Mouse (Mus musculus): ENCODE results near the gene Rangrf.
A peak's percentile ranks its signal among the peaks of the same experiment; 100 is the strongest.
"Not testable (repeated sequence)": the region's sequence is repeated elsewhere in the genome, so short reads cannot be mapped to it uniquely, and the experiment has no call there.

The Rangrf gene

DNA sequence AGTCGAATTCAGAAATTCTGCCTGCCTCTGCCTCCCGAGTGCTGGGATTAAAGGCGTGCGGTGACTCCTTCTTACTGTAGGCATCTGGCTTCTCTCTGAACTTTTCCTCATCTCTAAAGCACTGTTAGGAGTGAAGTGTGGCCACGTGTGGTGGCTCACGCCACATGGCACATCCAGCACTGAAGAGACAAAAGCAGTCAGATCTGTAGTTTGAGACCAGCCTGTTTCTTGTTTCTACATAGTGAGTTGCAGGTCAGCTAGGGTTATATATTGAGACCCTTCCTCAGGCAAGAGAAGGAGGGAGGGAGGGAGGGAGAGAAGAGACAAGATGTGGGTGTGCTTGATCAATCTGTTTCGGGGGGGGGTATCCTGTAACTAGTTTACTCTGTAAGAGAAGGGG is at the start of gene Rangrf:
TSS of gene Rangrf (minus strand) at position 101 of the 400 bp plus-strand sequence.
- no peak for DNase-seq (ENCODE audit: low spot score)

DNA sequence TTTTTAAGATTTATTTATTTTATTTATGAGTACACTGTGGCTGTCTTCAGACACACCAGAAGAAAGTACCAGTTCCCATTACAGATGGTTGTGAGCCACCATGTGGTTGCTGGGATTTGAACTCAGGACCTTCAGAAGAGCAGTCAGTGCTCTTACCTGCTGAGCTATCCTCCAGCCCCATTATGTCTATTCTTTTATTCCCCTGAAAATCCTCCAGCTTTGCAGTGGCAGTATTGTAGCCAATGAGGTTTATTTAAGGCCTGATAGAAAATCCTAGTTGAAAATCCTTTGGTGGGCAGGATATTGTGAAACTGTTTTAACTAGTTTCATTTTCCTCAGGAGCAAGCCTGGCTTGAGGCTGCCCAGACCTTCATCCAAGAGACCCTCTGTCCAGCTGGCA is 45.7 kb upstream of the Rangrf start:
- DNase-seq (ENCODE audit: low spot score), result no peak

DNA sequence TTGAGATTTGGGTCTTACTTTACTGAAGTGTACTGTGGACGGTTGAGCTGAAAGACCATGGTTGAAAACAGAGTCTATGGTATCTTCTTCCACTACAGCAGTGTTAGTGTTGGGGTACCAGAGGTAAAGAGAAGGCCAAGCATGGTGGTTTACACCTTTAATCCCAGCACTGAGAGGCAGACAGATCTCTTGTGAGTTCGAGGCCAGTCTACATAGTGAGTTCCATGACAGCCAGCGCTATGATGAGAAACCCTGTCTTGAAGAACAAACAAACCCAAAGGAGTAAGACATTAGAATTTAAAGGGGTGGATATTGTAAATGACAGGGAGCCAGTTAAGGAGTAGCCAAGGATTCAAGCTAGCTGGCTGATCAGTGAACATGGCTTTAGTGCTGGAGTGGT is 41.8 kb upstream of the Rangrf start:
- no peak for DNase-seq (ENCODE audit: low spot score)

DNA sequence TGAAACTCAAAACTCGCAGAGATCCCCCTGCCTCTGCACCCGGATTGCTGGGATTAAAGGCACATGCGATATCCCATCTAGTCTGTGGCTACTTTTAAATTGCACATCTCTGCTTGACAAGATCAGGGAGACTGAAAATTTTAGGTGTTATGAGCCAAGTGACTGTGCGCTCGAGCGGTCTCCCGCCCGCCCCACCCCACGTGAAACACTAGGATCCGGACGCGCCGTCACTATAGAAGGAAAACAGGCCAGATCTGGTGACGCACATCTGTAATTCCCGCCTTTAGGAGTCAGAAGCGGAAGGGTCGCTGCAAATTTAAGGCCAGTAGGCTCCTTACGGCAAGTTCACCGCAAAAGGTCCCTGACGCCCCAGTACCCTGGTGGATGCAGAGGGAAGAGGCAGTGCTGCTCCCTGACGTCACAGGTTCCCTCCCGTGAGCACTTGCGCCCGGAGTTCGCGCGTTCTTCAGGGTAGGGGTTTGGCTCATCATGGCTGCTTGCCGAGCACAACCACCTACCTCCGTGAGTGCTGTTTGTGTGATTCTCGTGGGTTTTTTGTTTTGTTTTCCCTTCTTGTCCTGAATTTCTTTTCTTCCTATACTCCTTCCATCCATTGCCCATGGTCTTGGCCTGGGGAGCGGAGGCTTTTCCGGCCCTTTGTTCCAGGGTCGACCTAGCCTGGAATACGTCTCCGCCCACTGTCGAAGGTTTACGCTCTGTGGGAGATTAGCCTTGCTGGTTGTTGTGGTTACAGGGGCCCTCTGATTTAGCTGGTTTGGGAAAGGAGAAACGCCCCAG is 40.9 kb upstream of the Rangrf start, which contains the start of gene Ctc1:
TSS of gene Ctc1 (plus strand) at position 268 of the 798 bp plus-strand sequence.
- peak; percentile 90 for DNase-seq (ENCODE audit: low spot score)

DNA sequence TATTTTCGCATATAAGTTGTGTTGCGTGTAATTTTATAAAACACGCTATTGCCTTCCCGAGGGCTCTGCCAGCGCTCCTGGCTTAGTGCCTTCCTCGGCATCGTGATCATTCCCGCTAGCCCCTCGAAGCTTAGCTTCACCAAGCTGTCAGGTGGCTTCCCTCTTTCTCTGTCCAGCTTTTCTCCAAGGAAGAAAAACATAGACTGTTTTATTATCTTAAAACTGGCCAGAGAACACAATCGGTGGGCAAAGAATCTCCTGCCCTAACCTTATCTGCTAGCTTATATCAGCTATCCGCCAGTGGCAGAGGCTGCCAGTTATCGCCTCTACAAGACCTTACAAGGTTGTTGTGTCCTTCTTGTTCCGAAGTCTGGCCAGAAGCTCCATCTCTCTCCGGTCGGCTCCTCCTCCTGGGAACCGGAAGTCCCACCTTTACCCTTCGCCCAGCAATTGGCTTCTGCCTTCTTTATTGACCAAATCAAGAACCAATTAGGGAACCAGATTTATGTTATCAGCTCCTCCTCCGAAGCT is 37.2 kb upstream of the Rangrf start:
- DNase-seq (ENCODE audit: low spot score), result peak; percentile 89

DNA sequence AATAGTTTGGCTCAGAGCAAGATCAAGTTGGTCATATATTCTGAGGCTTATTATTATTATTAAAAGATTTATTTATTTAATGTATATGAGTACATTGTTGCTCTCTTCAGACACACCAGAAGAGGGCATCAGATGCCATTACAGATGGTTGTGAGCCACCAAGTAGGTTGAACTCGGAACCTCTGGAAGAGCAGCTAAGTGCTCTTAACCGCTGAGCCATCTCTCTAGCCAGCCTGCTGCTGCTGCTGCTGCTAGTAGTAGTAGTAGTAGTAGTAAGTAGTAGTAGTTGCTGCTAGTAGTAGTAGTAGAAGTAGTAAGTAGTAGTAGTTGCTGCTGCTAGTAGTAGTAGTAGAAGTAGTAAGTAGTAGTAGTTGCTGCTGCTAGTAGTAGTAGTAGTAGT is 36.5 kb upstream of the Rangrf start:
- not testable (repeated sequence) for DNase-seq (ENCODE audit: low spot score)

DNA sequence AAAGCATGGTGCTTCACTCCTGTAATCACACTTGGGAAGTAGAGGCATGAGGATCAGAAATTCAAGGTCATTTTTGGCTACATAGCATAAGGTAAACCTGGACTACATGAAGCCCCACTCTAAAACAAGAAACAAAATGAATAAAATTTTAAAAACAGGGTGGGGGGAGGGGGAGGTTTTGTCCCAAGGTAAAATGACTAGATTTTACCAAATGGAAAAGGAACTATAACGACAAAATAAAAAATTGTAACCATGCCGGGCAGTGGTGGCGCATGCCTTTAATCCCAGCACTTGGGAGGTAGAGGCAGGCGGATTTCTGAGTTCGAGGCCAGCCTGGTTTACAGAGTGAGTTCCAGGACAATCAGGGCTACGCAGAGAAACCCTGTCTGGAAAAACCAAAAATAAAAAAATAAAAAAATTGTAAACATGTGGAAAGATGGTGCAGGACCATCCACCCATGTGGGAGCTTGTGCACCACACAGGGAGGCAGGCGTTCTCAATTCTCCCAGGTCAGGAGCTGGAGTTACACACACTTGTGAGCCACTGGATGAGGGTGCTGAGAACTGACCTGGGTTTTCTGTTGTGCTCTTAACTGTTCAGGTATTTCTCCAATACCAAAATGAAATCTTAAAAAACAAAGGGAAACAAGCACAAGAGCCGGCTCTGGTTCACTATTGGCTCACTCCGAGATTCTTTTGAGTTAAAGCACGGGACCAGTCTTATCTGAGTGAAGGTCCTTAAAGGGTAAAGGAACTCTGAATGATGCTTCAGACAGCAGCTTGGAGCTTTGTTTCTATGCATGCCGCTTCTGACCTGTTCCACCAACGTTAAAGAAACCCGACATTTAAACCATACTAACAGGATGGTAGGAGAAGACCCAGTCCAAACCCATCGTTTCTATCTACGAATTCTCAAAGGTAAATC is 35.7 kb upstream of the Rangrf start:
- no peak for DNase-seq (ENCODE audit: low spot score)

DNA sequence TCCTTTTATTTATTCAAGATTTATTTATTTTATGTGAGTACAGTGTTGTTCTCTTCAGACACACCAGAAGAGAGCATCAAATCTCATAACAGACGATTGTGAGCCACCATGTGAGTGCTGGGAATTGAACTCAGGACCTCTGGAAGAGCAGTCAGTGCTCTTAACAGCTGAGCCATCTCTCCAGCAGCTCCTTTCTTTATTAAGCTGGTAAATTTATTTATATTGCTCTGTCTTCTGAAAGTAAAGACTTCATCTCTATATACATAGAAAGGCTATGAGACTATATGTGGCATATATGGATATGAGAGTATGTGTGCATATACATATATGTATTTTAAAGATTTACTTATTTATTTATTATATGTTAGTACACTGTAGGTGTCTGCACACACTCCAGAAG is 34.5 kb upstream of the Rangrf start:
- no peak for DNase-seq (ENCODE audit: low spot score)

DNA sequence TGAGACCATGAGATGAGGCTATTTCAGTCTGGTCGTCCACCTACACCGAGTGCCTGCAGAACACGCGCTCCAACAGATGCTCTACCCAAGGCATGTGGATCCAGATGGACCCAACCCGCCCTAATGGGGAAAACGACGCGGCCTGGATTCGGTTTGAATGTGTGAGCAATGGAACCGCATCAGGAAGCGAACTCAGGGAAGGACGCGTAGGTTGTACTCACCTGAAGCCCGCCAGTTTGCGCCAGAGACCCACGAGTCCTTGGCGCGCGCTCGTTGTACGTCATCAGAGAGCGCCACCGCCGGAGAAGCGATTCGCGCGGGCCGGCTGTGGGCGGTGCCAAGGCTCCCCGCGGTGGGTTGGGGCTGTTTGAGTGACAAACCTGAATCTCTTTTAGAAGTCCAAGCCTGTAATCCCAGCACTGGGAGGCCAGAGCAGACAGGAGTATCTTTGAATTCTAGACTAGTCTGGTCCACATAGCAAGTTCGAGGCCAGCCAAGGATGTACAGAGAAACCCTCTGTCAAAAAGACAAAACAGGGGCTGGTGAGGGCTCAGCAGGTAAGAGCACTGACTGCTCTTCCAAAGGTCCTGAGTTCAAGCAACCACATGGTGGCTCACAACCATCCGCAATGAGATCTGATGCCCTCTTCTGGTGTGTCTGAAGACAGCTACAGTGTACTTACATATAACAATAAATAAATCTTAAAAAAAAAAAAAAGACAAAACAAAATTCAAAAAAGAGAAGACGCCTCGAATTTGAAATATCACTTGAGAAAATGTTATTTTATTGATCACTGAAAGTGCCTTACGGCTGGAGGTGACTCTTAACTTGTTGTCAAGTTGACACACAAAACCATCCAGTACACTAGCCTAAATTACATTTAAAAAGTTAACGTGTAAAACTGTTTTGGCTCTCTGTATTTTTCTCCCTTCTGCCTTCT is 33.5 kb upstream of the Rangrf start, which contains the start of gene Pfas:
TSS of gene Pfas (minus strand) at position 279 of the 940 bp plus-strand sequence.
- DNase-seq (ENCODE audit: low spot score), result peak; percentile 93

DNA sequence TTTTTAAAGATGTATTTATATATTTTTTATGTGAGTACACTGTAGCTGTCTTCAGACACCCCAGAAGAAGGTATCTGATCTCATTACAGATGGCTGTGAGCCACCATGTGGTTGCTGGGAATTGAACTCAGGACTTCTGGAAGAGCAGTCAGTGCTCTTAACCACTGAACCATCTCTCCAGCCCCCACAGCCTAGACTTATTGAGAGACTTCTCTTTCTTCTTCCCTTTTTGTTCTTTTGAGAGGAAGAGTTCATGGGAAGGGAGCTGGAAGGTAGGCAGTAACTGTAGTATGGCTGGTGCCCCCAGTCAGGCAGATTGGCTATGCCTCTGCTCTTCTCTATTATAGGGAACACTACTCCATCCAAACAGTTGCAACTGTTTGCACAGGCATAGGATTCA is 31.6 kb upstream of the Rangrf start:
- DNase-seq (ENCODE audit: low spot score), result not testable (repeated sequence)

DNA sequence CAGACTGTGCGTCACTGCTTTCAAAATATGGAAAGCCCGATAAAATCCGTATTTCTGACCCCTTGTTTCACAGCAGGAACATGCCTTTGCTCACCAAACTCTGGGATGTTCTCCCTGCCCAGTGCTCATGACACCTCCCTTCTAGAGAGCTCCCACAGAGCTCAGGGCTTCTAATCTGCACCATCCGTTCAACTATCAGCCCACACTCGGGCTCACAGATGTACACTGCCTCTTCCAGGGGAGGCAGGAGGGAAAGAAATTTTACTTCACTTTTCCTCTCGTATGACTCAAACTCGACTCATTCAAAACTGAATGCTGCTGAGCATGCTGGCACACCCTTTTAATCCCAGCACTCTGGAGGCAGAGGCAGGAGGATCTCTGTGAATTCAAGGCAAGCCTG is 30.2 kb upstream of the Rangrf start:
- DNase-seq (ENCODE audit: low spot score), result no peak

DNA sequence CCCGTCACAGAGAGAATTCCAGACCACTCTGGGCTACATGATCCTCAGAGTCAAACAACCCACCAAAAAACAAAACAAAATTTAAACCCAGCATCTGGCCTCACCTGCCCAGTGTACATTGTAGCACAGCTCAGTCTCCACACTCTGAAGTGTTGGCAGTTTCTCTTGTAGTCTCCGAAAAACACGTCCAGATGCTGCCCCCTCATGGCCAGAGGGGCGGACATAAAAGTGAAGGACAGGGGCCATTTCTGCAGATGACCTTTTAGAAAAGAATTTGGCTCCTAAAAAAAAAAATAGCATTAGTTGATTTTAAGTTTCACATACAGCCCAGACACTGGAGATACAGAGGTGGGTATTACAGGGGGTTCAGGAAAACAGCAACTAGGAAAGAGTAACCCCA is 28.6 kb upstream of the Rangrf start:
- no peak for DNase-seq (ENCODE audit: low spot score)

DNA sequence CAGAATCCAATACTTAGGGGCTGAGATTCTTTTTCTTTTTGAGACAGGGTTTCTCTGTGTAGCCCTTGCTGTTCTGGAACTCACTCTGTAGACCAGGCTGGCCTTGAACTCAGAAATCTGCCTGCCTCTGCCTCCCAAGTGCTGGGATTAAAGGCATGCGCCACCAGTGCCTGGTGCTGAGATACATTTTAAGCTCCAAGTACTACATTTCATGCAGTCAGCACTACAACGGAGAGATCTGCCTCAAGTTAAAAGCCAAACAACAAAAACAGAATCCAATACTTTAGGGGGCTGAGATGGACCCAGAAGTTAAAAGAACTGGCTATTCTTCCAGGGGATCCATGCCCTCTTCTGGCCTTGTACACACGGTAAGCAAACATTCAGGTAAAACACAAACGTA is 27.8 kb upstream of the Rangrf start:
- DNase-seq (ENCODE audit: low spot score), result not testable (repeated sequence)

DNA sequence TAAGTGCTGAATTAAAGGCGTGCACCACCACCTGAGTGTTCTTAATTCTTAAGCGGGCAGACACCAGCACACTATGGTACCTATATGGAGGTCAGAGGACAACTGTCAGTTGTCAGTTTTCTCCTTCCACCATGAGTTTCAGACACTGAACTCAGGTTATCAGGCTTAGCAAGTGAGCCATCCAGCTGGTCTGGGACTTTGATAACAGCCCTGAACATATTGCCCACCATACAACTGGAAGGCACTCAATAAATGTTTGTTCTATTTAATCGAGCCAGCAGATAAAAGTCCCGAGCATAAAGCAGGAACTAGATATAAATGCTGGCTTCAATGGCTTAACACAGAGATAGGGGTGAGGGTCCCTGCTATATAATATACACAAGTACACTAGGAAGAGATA is 22.1 kb upstream of the Rangrf start:
- no peak for DNase-seq (ENCODE audit: low spot score)

DNA sequence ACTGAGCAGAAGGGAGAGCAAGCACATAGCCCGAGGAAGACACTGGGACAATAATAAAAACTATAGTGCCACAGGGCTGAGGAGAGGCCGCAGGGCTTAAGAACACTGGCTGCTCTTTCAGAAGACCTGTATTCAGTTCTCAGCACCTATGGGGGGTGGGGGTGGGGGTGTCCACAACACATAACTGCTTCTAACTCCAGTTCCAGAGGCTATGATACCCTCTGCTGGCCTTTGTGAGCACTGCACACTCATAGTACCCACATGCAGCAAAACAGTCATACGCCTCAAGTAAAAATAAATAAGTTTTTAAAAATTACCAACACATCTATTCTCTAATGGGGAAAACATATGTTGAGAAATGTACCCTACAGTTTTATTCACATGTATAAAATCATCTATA is 19.4 kb upstream of the Rangrf start:
- no peak for DNase-seq (ENCODE audit: low spot score)

DNA sequence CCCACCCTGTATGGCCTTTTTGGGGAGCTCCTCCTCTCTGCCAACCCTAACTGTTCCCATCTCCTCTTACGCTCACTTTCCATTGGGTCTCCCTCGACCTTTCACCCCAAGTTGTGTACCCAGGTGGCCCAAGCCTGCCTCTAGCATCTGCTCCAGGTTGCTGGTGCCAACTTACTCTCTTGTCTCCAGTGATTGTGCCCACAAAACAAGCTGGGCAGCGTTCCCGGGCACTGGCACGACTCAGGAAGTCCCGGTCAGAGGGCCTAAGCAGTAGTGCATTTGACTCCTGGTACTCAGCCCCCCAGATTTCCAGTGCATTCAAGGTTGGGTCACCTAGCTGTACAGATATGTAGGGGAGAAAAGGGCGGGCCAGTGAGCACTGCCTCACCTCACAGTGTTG is 18.1 kb upstream of the Rangrf start:
- no peak for DNase-seq (ENCODE audit: low spot score)

DNA sequence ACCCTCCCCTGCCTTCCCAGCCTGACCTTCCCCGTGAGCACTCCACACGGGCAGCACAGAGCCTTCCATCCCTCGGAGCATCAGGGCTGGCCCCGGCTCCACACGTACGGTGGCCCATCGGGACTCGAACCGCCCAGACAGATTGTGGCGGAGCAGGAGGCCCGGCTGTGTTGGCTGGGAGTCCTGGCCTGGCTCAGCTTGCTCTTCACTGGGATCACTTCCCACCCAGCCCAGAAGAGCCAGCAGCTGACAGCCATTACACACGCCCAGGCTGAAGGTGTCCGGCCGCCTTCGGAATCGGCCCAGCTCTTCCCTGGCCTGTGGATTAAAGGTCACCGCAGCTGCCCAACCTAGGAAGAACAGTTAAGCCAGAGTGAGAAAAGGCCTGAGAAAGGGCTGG is 13.4 kb upstream of the Rangrf start:
- DNase-seq (ENCODE audit: low spot score), result peak; percentile 32

DNA sequence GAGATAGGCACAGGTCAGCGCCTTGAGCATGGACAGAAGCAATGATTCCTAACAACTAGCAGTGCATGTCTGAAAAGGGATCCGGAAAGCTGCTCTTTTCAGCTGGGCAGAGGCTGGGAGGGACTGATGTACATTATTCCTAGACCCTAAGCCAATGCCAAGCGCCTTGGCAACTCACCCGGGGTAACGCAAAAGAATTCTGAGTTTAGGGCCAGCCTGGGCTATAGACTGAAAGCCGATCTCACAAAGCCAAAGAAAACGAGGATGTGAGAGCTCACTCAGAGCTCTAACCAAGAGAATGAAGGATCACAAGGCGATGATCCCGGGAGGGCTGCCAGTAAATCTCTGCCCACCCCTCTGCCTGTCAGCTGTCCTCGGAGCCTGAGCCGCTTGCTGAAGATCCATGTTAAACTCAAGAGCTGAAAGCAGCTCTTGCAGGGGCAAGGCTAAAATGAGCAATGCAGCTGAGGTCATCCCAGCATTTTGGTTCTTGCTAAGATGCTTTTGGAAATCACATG is 12.4 kb upstream of the Rangrf start:
- DNase-seq (ENCODE audit: low spot score), result no peak

DNA sequence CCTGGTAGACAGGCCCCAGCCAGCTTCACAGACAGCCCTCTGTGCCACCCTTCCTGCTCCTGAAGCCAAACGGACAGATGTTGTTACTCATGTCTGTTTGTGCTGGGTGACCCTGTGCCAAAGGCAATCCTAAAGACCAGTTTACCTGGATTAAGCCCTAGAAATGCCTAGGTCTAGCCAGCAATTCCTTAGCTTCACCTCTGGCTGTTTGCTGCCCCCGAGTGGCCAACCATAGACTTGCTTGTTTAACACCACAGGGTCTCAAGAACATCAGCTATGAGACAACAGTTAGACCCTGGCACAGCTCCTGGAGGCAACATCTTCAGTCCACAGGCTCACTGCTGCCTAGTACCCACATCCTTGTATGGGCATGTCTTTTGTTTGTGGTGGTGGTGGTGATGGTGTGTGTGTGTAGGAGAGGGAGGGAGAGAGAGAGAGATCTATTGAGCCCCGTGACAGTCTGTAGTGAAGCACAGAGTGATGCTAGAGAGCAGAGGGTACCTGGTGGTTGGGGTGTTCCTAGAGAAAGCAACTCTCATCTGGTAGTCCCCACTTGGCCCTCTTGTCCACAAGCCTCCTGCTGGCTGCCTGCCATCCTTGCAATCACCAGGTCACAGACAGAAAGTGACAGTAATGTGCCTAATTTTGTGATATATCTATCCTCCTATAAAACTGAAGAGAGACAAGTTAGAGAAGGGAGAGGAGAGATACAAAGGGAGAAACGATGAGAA is 7.8 kb upstream of the Rangrf start:
- peak; percentile 86 for DNase-seq (ENCODE audit: low spot score)

DNA sequence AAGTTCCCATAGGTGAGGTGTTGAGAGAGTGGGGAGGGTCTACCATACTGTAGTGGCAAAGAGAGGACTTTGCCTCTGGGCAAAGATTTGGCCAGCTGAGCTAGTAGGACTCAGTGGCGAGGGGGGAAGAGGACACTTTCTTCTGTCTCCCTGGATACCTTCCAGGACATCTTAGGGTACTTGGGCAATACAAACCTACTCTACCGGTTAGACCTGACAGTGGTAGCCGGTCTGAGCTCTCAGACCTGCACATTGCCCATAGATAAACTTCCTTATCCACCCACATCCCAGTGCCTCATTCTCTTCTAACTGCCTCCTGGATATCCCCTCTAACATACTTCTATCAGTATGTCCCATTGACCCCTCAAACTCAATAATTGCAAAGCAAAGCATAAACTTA is 5.9 kb upstream of the Rangrf start:
- peak; percentile 54 for DNase-seq (ENCODE audit: low spot score)

DNA sequence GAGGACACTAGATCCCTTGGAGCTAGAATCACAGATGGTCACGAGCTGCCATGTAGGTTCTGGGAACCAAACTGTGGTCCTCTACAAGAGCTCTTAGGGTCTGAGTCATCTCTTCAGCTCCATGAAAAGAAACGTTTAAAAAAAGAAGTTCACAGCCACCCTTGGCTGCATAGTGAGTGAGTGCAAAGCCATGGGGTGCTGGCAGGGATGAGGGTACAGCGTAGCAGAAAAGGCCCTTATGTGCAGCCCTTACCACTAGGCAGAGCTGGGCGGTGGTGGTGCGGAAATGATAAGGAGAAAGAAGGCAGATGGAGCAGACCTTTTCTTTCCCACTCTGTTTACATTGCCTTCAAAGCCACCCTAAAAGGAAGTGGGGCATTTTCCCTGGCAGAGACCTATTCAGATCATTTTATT is 4.3 kb upstream of the Rangrf start:
- DNase-seq (ENCODE audit: low spot score), result no peak

Measured in urinary bladder, postnatal 14 days (tissue).